Mouse (Mus musculus): ENCODE results near the gene Herc4. TPM values are rescaled to one million over a fixed set of nuclear protein-coding genes. Genes with fewer than 3 reads are reported as not detected.
A peak's percentile ranks its signal among the peaks of the same experiment; 100 is the strongest.
"Not testable (repeated sequence)": the region's sequence is repeated elsewhere in the genome, so short reads cannot be mapped to it uniquely, and the experiment has no call there.

Herc4 gene
- polyA plus RNA-seq, 1 experiment from 2014 or later: 23.7 TPM

- no peak for ATAC-seq (ENCODE audit: low FRiP score)
- Histone ChIP-seq H3K4me1 (no peaks in the 10 kb centered on the region), H3K4me3 (replicated peaks) (no peak overlapping the region), H3K9me3 (replicated peaks) (no peaks in the 10 kb centered on the region), H3K4me2 (no peak overlapping the region), H3K36me3 (peaks cover 62% of the 10 kb centered on the region), H3K27me3 (replicated peaks) (no peaks in the 10 kb centered on the region), H3K27ac (replicated peaks) (no peak overlapping the region), H3K9ac (replicated peaks) (no peak overlapping the region)
- 96% methylated on average over 1 of the region's 1 CpGs for whole genome bisulfite sequencing
These were observed 83.5 kb downstream of the Herc4 start for GRCm38 (mm10) chr10:63327091-63327490.

- H3K9ac ChIP-seq (replicated peaks): 0 out of 2 replicates have a peak overlapping the region, but pooled peaks have one; percentile 30
- H3K27ac ChIP-seq (replicated peaks): no peak overlapping the region
- peak overlapping the region; percentile 71 for H3K4me2 ChIP-seq
- H3K4me3 ChIP-seq (replicated peaks): peak overlapping the region; percentile 78
- no peak for ATAC-seq (ENCODE audit: low FRiP score)
- H3K4me1 ChIP-seq: peaks cover 26% of the 10 kb centered on the region
- peaks cover 10% of the 10 kb centered on the region for H3K36me3 ChIP-seq
- 57% methylated on average over 13 of the region's 13 CpGs for WGBS
- no peaks in the 10 kb centered on the region for H3K9me3 ChIP-seq (replicated peaks)
- no peaks in the 10 kb centered on the region for H3K27me3 ChIP-seq (replicated peaks)
These were observed 93.3 kb downstream of the Herc4 start for GRCm38 (mm10) chr10:63336901-63337300.

DNA sequence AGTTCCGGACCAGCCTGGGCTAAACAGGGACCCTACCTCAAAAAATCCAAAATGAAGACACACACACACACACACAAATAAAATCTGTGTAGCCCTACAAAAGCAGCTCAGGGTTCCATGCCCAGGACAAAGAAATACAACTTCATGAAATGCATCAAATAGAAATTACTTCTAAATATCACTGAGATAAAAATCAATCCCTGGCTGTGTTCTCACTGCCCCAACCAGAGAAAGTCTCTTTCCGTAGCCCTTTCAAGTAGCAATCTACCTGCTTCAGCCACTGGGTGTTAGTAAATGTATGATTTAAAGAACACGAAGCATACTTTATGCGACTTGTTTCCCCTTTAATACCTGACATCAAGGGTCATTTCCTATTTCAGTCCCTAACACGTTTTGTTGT, 93.7 kb downstream of the Herc4 start:
- H3K4me3 ChIP-seq (replicated peaks): peak overlapping the region; percentile 78
- H3K9ac ChIP-seq (replicated peaks): peak overlapping the region; percentile 30; the same call in 1 of the 2 replicates
- no peak overlapping the region for H3K27ac ChIP-seq (replicated peaks)
- H3K4me2 ChIP-seq: peak overlapping the region; percentile 71
- no peak for ATAC-seq (ENCODE audit: low FRiP score)
- H3K27me3 ChIP-seq (replicated peaks): no peaks in the 10 kb centered on the region
- H3K9me3 ChIP-seq (replicated peaks): no peaks in the 10 kb centered on the region
- H3K4me1 ChIP-seq: peaks cover 26% of the 10 kb centered on the region
- WGBS: 32% methylated on average over 5 of the region's 5 CpGs
- peaks cover 10% of the 10 kb centered on the region for H3K36me3 ChIP-seq

GRCm38 (mm10) chr10:63337951-63338836, 94.6 kb downstream of the Herc4 start:
- H3K9me3 ChIP-seq (replicated peaks): no peaks in the 10 kb centered on the region
- under 1% methylated on average over 76 of the region's 113 CpGs for WGBS
- H3K36me3 ChIP-seq: peaks cover 10% of the 10 kb centered on the region
- peak overlapping the region; percentile 78 for H3K4me3 ChIP-seq (replicated peaks)
- peaks cover 26% of the 10 kb centered on the region for H3K4me1 ChIP-seq
- H3K4me2 ChIP-seq: peak overlapping the region; percentile 71
- H3K27me3 ChIP-seq (replicated peaks): no peaks in the 10 kb centered on the region
- peak; percentile 83 for ATAC-seq (ENCODE audit: low FRiP score)
- H3K27ac ChIP-seq (replicated peaks): peak overlapping the region; percentile 90
- peak overlapping the region; percentile 93 for H3K9ac ChIP-seq (replicated peaks)

GRCm38 (mm10) chr10:63338914-63339643, 95.5 kb downstream of the Herc4 start:
- H3K4me1 ChIP-seq: peaks cover 26% of the 10 kb centered on the region
- peaks cover 4% of the 10 kb centered on the region; the same call in 1 of the 2 replicates for H3K36me3 ChIP-seq
- peak; percentile 97 for ATAC-seq (ENCODE audit: low FRiP score)
- no peaks in the 10 kb centered on the region for H3K27me3 ChIP-seq (replicated peaks)
- H3K4me3 ChIP-seq (replicated peaks): peak overlapping the region; percentile 78
- H3K9me3 ChIP-seq (replicated peaks): no peaks in the 10 kb centered on the region
- under 1% methylated on average over 71 of the region's 74 CpGs for WGBS
- H3K4me2 ChIP-seq: peak overlapping the region; percentile 71
- peak overlapping the region; percentile 90 for H3K27ac ChIP-seq (replicated peaks)
- H3K9ac ChIP-seq (replicated peaks): peak overlapping the region; percentile 93

DNA sequence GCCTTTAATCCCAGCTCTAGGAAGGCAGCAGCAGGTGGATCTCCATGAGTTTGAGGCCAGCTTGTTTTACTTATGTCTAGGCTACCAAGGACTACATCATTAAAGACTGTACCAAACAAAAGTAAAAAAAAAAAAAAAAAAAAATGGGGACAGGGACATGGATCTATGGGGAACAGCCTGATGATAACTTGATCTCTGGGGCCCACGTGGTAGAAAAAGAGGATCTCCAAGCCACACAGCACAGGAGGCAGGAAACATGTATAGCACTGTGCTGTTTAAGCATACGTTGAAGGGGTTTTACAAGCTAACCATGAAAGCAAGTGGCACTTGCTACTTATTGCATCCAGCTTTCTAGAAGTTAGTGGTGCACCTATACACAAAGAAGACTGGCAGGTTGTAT, 97.7 kb downstream of the Herc4 start:
- Histone ChIP-seq H3K4me2 (no peak overlapping the region), H3K36me3 (no peaks in the 10 kb centered on the region), H3K4me3 (replicated peaks) (no peak overlapping the region), H3K27ac (replicated peaks) (no peak overlapping the region), H3K9ac (replicated peaks) (no peak overlapping the region), H3K27me3 (replicated peaks) (no peaks in the 10 kb centered on the region), H3K9me3 (replicated peaks) (no peaks in the 10 kb centered on the region), H3K4me1 (peaks cover 20% of the 10 kb centered on the region)
- ATAC-seq (ENCODE audit: low FRiP score): no peak
- WGBS: 79% methylated on average over 2 of the region's 2 CpGs

DNA sequence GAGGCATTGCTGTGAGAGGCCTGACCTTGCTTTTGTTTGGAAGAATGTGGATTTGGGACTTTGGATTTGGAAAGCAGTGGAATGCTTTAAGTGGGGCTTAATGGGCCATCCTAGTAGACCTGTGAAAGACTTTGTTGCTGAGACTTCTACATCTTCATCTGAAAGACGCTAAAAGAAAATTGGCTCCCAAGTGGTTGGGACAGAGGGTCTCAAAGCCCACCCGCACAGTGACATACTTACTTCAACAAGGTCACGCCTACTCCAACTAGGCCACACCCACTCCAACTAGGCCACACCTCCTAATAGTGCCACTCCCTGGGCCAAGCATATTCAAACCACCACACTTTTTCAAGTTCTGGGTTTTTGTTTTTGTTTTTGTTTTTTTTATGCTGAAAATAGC, 101.1 kb downstream of the Herc4 start:
- Histone ChIP-seq H3K27me3 (replicated peaks) (no peaks in the 10 kb centered on the region), H3K9ac (replicated peaks) (no peak overlapping the region), H3K36me3 (no peaks in the 10 kb centered on the region), H3K27ac (replicated peaks) (no peak overlapping the region), H3K9me3 (replicated peaks) (no peaks in the 10 kb centered on the region), H3K4me1 (no peaks in the 10 kb centered on the region), H3K4me3 (replicated peaks) (no peak overlapping the region), H3K4me2 (no peak overlapping the region)
- WGBS: 91% methylated on average over 3 of the region's 3 CpGs
- ATAC-seq (ENCODE audit: low FRiP score): no peak

DNA sequence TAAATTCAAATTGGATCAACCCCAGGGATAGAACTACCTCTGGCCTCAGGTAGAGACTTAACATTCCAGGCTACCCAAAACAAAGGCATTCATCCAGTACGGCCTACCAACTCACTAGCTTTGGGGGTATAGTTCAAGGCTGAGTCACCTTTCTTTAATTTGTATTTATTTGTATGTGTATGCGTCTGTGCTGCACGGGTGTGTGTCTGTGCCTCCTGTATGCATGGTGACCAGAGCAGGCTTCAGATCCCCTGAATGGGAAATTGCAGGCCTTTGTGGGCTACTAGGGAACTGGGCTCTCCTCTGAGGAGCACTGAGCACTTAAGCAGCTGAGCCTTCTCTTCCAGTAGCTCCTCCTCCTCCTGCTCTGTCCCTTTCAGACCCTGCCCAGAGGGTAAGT, 104.7 kb downstream of the Herc4 start:
- no peak for ATAC-seq (ENCODE audit: low FRiP score)
- Histone ChIP-seq H3K4me3 (replicated peaks) (no peak overlapping the region), H3K27ac (replicated peaks) (no peak overlapping the region), H3K36me3 (no peaks in the 10 kb centered on the region), H3K27me3 (replicated peaks) (no peaks in the 10 kb centered on the region), H3K9ac (replicated peaks) (no peak overlapping the region), H3K4me1 (no peaks in the 10 kb centered on the region), H3K9me3 (replicated peaks) (no peaks in the 10 kb centered on the region), H3K4me2 (no peak overlapping the region)
- WGBS: 63% methylated on average over 3 of the region's 3 CpGs

- 89% methylated on average over 7 of the region's 7 CpGs for WGBS
- Histone ChIP-seq H3K27me3 (replicated peaks) (no peaks in the 10 kb centered on the region), H3K4me1 (no peaks in the 10 kb centered on the region), H3K36me3 (no peaks in the 10 kb centered on the region), H3K4me2 (no peak overlapping the region), H3K9me3 (replicated peaks) (no peaks in the 10 kb centered on the region), H3K9ac (replicated peaks) (no peak overlapping the region), H3K4me3 (replicated peaks) (no peak overlapping the region), H3K27ac (replicated peaks) (no peak overlapping the region)
- no peak for ATAC-seq (ENCODE audit: low FRiP score)
These were observed 107.1 kb downstream of the Herc4 start for GRCm38 (mm10) chr10:63350666-63351065.

GRCm38 (mm10) chr10:63351099-63351498, 107.5 kb downstream of the Herc4 start:
- WGBS: 84% methylated on average over 7 of the region's 7 CpGs
- not testable (repeated sequence) for H3K4me1 ChIP-seq; H3K4me2 ChIP-seq; H3K27me3 ChIP-seq (replicated peaks); H3K9me3 ChIP-seq (replicated peaks); H3K36me3 ChIP-seq; ATAC-seq (ENCODE audit: low FRiP score); H3K9ac ChIP-seq (replicated peaks); H3K27ac ChIP-seq (replicated peaks); H3K4me3 ChIP-seq (replicated peaks)

DNA sequence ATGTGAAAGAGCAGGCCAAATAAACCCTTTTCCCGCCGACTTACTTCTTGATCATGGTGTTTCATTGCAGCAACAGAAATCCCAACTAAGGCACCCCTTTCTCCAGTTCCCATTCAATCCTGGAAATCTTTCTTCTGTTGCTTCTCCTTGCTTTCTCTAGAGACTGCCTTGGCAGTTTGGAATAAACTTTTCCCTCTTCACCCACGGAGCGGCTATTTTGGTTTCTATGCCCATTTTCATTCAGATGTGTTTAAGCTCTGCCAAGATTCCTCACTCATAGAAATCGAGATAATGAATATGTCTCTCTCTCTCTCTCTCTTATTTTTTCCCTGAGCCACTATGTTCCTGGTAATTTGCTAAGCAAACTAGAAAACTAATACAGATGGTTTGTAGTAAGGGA, 108.5 kb downstream of the Herc4 start:
- H3K4me1 ChIP-seq: no peaks in the 10 kb centered on the region
- no peak overlapping the region for H3K4me2 ChIP-seq
- no peak for ATAC-seq (ENCODE audit: low FRiP score)
- no peaks in the 10 kb centered on the region for H3K27me3 ChIP-seq (replicated peaks)
- 74% methylated on average over 5 of the region's 5 CpGs for WGBS
- H3K36me3 ChIP-seq: no peaks in the 10 kb centered on the region
- no peaks in the 10 kb centered on the region for H3K9me3 ChIP-seq (replicated peaks)
- no peak overlapping the region for H3K27ac ChIP-seq (replicated peaks)
- H3K4me3 ChIP-seq (replicated peaks): no peak overlapping the region
- H3K9ac ChIP-seq (replicated peaks): no peak overlapping the region

- ATAC-seq (ENCODE audit: low FRiP score): no peak
These were observed 116.9 kb downstream of the Herc4 start for GRCm38 (mm10) chr10:63360502-63360901.

More at GRCm38 (mm10) chr10:63360502-63360901, 116.9 kb downstream of the Herc4 start:
- Histone ChIP-seq H3K9me3 (replicated peaks) (no peaks in the 10 kb centered on the region), H3K4me3 (replicated peaks) (no peak overlapping the region), H3K4me2 (no peak overlapping the region), H3K27ac (replicated peaks) (no peak overlapping the region), H3K9ac (replicated peaks) (no peak overlapping the region), H3K36me3 (no peaks in the 10 kb centered on the region), H3K27me3 (replicated peaks) (no peaks in the 10 kb centered on the region), H3K4me1 (no peaks in the 10 kb centered on the region)
- 74% methylated on average over 1 of the region's 1 CpGs for WGBS

Measured in neural tube, embryonic 15.5 days (tissue).